Mouse (Mus musculus) thymus, adult 2 months (tissue): Measurements from ENCODE around the gene P2rx1. TPM values are rescaled to one million over a fixed set of nuclear protein-coding genes. Genes with fewer than 3 reads are reported as not detected.

ENCODE experiments used
- DNase-seq: peaks from one replicate; pipeline ENCODE4 v3.0.0; 2021
- H3K27ac ChIP-seq: fragments of 200-500 bp; 2 replicates; pipeline ENCODE4 v1.5.1; 2012; ENCODE audit warnings: low read length, control low read depth; ENCODE audit not compliant: control insufficient read depth, insufficient read depth
- H3K27me3 ChIP-seq: fragments of 200-500 bp; 2 replicates; pipeline ENCODE4 v1.6.1; 2012; ENCODE audit warnings: mild to moderate bottlenecking, low read length, moderate library complexity, mixed read lengths; ENCODE audit not compliant: control insufficient read depth, insufficient read depth
- H3K36me3 ChIP-seq: fragments of 200-500 bp; 2 replicates; pipeline ENCODE4 v1.6.1; 2012; ENCODE audit warnings: mild to moderate bottlenecking, low read length, moderate library complexity; ENCODE audit not compliant: control insufficient read depth, insufficient read depth
- H3K4me1 ChIP-seq: fragments of 200-500 bp; replicated peaks from 2 replicates; pipeline ENCODE4 v1.6.1; 2012; ENCODE audit warnings: low read length; ENCODE audit not compliant: control insufficient read depth, insufficient read depth
- H3K4me3 ChIP-seq: fragments of 200-500 bp; 2 replicates; pipeline ENCODE4 v1.5.1; 2012; ENCODE audit warnings: mild to moderate bottlenecking, low read length, control low read depth, moderate library complexity; ENCODE audit not compliant: control insufficient read depth, insufficient read depth
- CTCF ChIP-seq: fragments of 200-500 bp; IDR thresholded peaks from 2 replicates; pipeline ENCODE4 v1.5.1; 2012; ENCODE audit warnings: mild to moderate bottlenecking, control low read depth, low read length, moderate library complexity, borderline replicate concordance; ENCODE audit not compliant: control insufficient read depth, poor library complexity, insufficient read depth; ENCODE audit errors: extremely low read depth
- POLR2A ChIP-seq: fragments of 200-500 bp; IDR thresholded peaks from 2 replicates; pipeline ENCODE4 v1.6.1; 2012; ENCODE audit warnings: mild to moderate bottlenecking, low read length, control low read depth, moderate library complexity; ENCODE audit not compliant: control insufficient read depth, poor library complexity, insufficient read depth; ENCODE audit errors: extremely low read depth
- WGBS: fragments of 180-500 bp; shearing (Covaris S2); methylation state at CpG from one replicate; pipeline ENCODE4 v1.1.7; 2018; 5-methylcytosine and 5-hydroxymethylcytosine counted together
- polyA plus RNA-seq: library from polyadenylated mRNA; depleted of rRNA; stranded (reverse); fragments of >200 nt; gene quantifications from 2 replicates; pipeline ENCODE4 v1.2.3, GENCODE M21; 2012

The P2rx1 gene
- polyA plus RNA-seq, 1 experiment, result 103 TPM

- 49% methylated on average over 13 of the region's 13 CpGs for WGBS
- H3K27me3 ChIP-seq, result no peaks in the 10 kb centered on the region
- H3K4me3 ChIP-seq, result peak overlapping the region; percentile 38
- peak; percentile 65 for DNase-seq
- H3K4me1 ChIP-seq, result peaks cover 61% of the 10 kb centered on the region
- TF ChIP-seq CTCF, result no peak
- peak; percentile 28 for TF ChIP-seq POLR2A
- no peaks in the 10 kb centered on the region for H3K36me3 ChIP-seq
- peak overlapping the region; percentile 95 for H3K27ac ChIP-seq
Observed at GRCm38 (mm10) chr11:73009531-73010274, 10.8 kb downstream of the P2rx1 start.

GRCm38 (mm10) chr11:73013981-73014380, 15.1 kb downstream of the P2rx1 start:
- DNase-seq, result no peak
- no peaks in the 10 kb centered on the region for H3K27me3 ChIP-seq
- no peak overlapping the region for H3K4me3 ChIP-seq
- peak overlapping the region; percentile 97 for H3K27ac ChIP-seq
- WGBS, result 97% methylated on average over 5 of the region's 5 CpGs
- no peaks in the 10 kb centered on the region for H3K36me3 ChIP-seq
- H3K4me1 ChIP-seq, result peaks cover 77% of the 10 kb centered on the region
- TF ChIP-seq CTCF (no peak), POLR2A (no peak)

GRCm38 (mm10) chr11:73014831-73015344, 16.0 kb downstream of the P2rx1 start:
- H3K27me3 ChIP-seq, result no peaks in the 10 kb centered on the region
- 30% methylated on average over 4 of the region's 4 CpGs for WGBS
- peak overlapping the region; percentile 97 for H3K27ac ChIP-seq
- peaks cover 74% of the 10 kb centered on the region for H3K4me1 ChIP-seq
- no peaks in the 10 kb centered on the region for H3K36me3 ChIP-seq
- DNase-seq, result peak; percentile 69
- no peak for TF ChIP-seq CTCF
- 0 out of 2 replicates have a peak, but pooled peaks have one; percentile 33 for TF ChIP-seq POLR2A
- H3K4me3 ChIP-seq, result 0 out of 2 replicates have a peak overlapping the region, but pooled peaks have one; percentile 1

GRCm38 (mm10) chr11:73015391-73016102, 16.6 kb downstream of the P2rx1 start:
- WGBS, result 86% methylated on average over 5 of the region's 5 CpGs
- no peaks in the 10 kb centered on the region for H3K36me3 ChIP-seq
- no peak for DNase-seq
- no peak for TF ChIP-seq POLR2A
- no peak for TF ChIP-seq CTCF
- peaks cover 75% of the 10 kb centered on the region for H3K4me1 ChIP-seq
- peak overlapping the region; percentile 97 for H3K27ac ChIP-seq
- H3K4me3 ChIP-seq, result no peak overlapping the region
- H3K27me3 ChIP-seq, result no peaks in the 10 kb centered on the region

- no peaks in the 10 kb centered on the region for H3K36me3 ChIP-seq
Observed at GRCm38 (mm10) chr11:73016103-73016420, 17.2 kb downstream of the P2rx1 start.

GRCm38 (mm10) chr11:73018471-73019146, 19.7 kb downstream of the P2rx1 start, which contains the start of gene Camkk1:
Camkk1 (plus strand) TSS chr11:73019008.
- H3K36me3 ChIP-seq, result no peaks in the 10 kb centered on the region
- H3K4me1 ChIP-seq, result peaks cover 60% of the 10 kb centered on the region
- TF ChIP-seq CTCF, result peak; percentile 68; the same call in 1 of the 2 replicates
- peak; percentile 74 for TF ChIP-seq POLR2A
- 2% methylated on average over 57 of the region's 57 CpGs for WGBS
- no peaks in the 10 kb centered on the region for H3K27me3 ChIP-seq
- H3K4me3 ChIP-seq, result peak within 1 kb of the TSS; percentile 62
- H3K27ac ChIP-seq, result peak within 1 kb of the TSS; percentile 54
- DNase-seq, result peak; percentile 95

More at GRCm38 (mm10) chr11:73016103-73016420, 17.2 kb downstream of the P2rx1 start:
- no peak for DNase-seq
- Histone ChIP-seq H3K4me3 (no peak overlapping the region), H3K27me3 (no peaks in the 10 kb centered on the region), H3K4me1 (peaks cover 73% of the 10 kb centered on the region), H3K27ac (0 out of 2 replicates have a peak overlapping the region, but pooled peaks have one; percentile 13)
- TF ChIP-seq POLR2A (no peak), CTCF (no peak)
- 91% methylated on average over 6 of the region's 6 CpGs for WGBS
